Mouse (Mus musculus) adrenal gland, postnatal 25 days (tissue): ENCODE measurements around the gene Gm42791. TPM values are rescaled to one million over a fixed set of nuclear protein-coding genes. Genes with fewer than 3 reads are reported as not detected.

ENCODE experiments used
- DNase-seq: peaks from one replicate; pipeline ENCODE4 v3.0.0; 2021; ENCODE audit warnings: mixed read lengths
- long read RNA-seq: library from polyadenylated mRNA; stranded (forward); transcript quantifications from one replicate; pipeline ENCODE4 v2.0.0, GENCODE M21; 2021
- total RNA-seq: library from RNA; stranded (reverse); gene quantifications from 2 replicates; pipeline ENCODE4 v1.2.3, GENCODE M21; 2021

The Gm42791 gene
- total RNA-seq = 6.7 and 7.4 TPM in 2 replicates
- long read RNA-seq, partial matches to known transcripts = 0 of 2 reads
- long read RNA-seq, other reads (novel, unspliced or antisense) = 2 of 2 reads

GRCm38 (mm10) chr5:148994706-148995414 is at the start of gene Gm42791:
Gene Gm42791, minus strand, starts transcription at chr5:148995147.
- DNase-seq = peak; percentile 96

GRCm38 (mm10) chr5:149044067-149044466 is 49.1 kb upstream of the Gm42791 start:
- DNase-seq = no peak

GRCm38 (mm10) chr5:149043240-149043639 is 48.3 kb upstream of the Gm42791 start:
- no peak for DNase-seq

- DNase-seq = no peak
Observed at GRCm38 (mm10) chr5:149039825-149040224, 44.9 kb upstream of the Gm42791 start.

- DNase-seq = peak; percentile 27
Observed at GRCm38 (mm10) chr5:149037729-149038128, 42.8 kb upstream of the Gm42791 start.

- no peak for DNase-seq
Observed at GRCm38 (mm10) chr5:149036920-149037319, 42.0 kb upstream of the Gm42791 start.

- no peak for DNase-seq
Observed at GRCm38 (mm10) chr5:149032438-149032837, 37.5 kb upstream of the Gm42791 start.

GRCm38 (mm10) chr5:149031199-149031750 is 36.3 kb upstream of the Gm42791 start:
- peak; percentile 74 for DNase-seq

- no peak for DNase-seq
Observed at GRCm38 (mm10) chr5:149030103-149030502, 35.2 kb upstream of the Gm42791 start.

GRCm38 (mm10) chr5:149028394-149028793 is 33.4 kb upstream of the Gm42791 start:
- no peak for DNase-seq

GRCm38 (mm10) chr5:149027389-149027788 is 32.4 kb upstream of the Gm42791 start:
- no peak for DNase-seq

- no peak for DNase-seq
Observed at GRCm38 (mm10) chr5:149021120-149021519, 26.2 kb upstream of the Gm42791 start.

- DNase-seq = no peak
Observed at GRCm38 (mm10) chr5:149020681-149021062, 25.7 kb upstream of the Gm42791 start.

- no peak for DNase-seq
Observed at GRCm38 (mm10) chr5:149020059-149020680, 25.2 kb upstream of the Gm42791 start.

- DNase-seq = no peak
Observed at GRCm38 (mm10) chr5:149017666-149018415, 22.9 kb upstream of the Gm42791 start.

- DNase-seq = no peak
Observed at GRCm38 (mm10) chr5:149017181-149017580, 22.2 kb upstream of the Gm42791 start.

- DNase-seq = no peak
Observed at GRCm38 (mm10) chr5:149016261-149016660, 21.3 kb upstream of the Gm42791 start.

GRCm38 (mm10) chr5:149015335-149016201 is 20.6 kb upstream of the Gm42791 start:
- peak; percentile 35 for DNase-seq

GRCm38 (mm10) chr5:149014600-149015268 is 19.8 kb upstream of the Gm42791 start:
- DNase-seq = no peak

GRCm38 (mm10) chr5:149013817-149014508 is 19.0 kb upstream of the Gm42791 start:
- no peak for DNase-seq
